Mouse (Mus musculus) gastrocnemius, postnatal 4 days (tissue): Measurements from ENCODE around the gene Fgf10. TPM values are rescaled to one million over a fixed set of nuclear protein-coding genes. Genes with fewer than 3 reads are reported as not detected.

Experiments
- DNase-seq, 2 experiments: peaks; one replicate each; pipeline ENCODE4 v3.0.0; 2021 to 2022; ENCODE audit warnings: low spot score in 2 of 2, mixed read lengths in 2 of 2
- total RNA-seq, 2 experiments: library from RNA; stranded (reverse); gene quantifications; 2 replicates each; pipeline ENCODE4 v1.2.3; 2021

The Fgf10 gene
- total RNA-seq, 2 experiments from 2014 or later = 3.3 to 4.2 TPM

- DNase-seq = no peak
Observed at GRCm38 (mm10) chr13:118828604-118829381, 159.2 kb downstream of the Fgf10 start.

GRCm38 (mm10) chr13:118834021-118834420 lies 164.4 kb downstream of the Fgf10 start:
- DNase-seq = no peak

GRCm38 (mm10) chr13:118835078-118835477 lies 165.5 kb downstream of the Fgf10 start:
- DNase-seq = no peak
